Mouse (Mus musculus): ENCODE measurements around the gene Olfr394.
"Not testable (repeated sequence)": the region's sequence is repeated elsewhere in the genome, so short reads cannot be mapped to it uniquely, and the experiment has no call there.

Olfr394 gene

GRCm38 (mm10) chr11:73890671-73891070 lies at the start of gene Olfr394:
Olfr394 (minus strand) TSS chr11:73890771.
- no peak for DNase-seq (ENCODE audit: low read depth, low spot score)

GRCm38 (mm10) chr11:73936377-73936776 lies 45.8 kb upstream of the Olfr394 start, which contains the start of gene Olfr23:
Olfr23 (plus strand) TSS chr11:73936677.
- no peak for DNase-seq (ENCODE audit: low read depth, low spot score)

- not testable (repeated sequence) for DNase-seq (ENCODE audit: low read depth, low spot score)
Observed at GRCm38 (mm10) chr11:73909199-73909598, 18.6 kb upstream of the Olfr394 start, which contains the start of gene Olfr395. Olfr395 (minus strand) TSS chr11:73909299.

DNA sequence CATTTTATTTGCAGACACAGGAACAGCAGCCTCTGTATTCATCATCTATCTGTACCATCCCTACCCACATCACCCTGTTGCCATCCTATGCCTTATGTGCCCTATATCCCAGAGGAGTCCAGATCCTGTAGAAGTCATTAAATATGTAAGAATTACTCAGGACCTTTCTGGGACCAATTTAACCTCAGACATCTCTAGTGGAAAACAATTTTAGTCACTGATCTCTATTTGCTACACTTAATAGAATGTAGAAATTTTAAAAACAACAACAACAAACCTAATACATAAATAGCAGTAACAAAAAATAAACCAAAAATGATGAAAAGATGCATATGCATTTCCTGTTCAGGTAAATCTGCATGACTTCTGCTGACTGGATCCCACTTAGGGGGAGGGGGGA lies 39.2 kb downstream of the Olfr394 start, which contains the start of gene Olfr393:
Gene Olfr393, minus strand, starts transcription at position 101 of the 400 bp plus-strand sequence.
- no peak for DNase-seq (ENCODE audit: low read depth, low spot score)

All from embryo, embryonic 11.5 days (tissue).